33 mouse cellular contexts compared by ENCODE assay signal in genomic region chr4:148601871-148602270, GRCm38 (mm10). TPM values are rescaled to one million over a fixed set of nuclear protein-coding genes. Genes with fewer than 3 reads are reported as not detected.
A peak's percentile ranks its signal among the peaks of the same experiment; 100 is the strongest.
DNase-seq lines count a peak whose midpoint lies in the region; ATAC-seq and TF ChIP-seq lines count a peak whose summit lies in the region.
"Had no signal": no experiment of that assay in that cellular context is flagged by ENCODE, and none has a peak within 500 bp of the region (broad histone marks: within the 10 kb centered on the region; RNA-seq: fewer than 3 reads in every experiment).

No protein-coding gene starts in this region.

- H3K4me2 ChIP-seq in liver, embryonic 15.5 days, result no peak overlapping the region
- H3K4me2 ChIP-seq: forebrain, embryonic 13.5 days; heart, embryonic 12.5 days; heart, embryonic 15.5 days; hindbrain, embryonic 14.5 days had no signal

- H3K9ac ChIP-seq in liver, embryonic 15.5 days, result no peak overlapping the region
- H3K9ac ChIP-seq in ES-Bruce4 (ENCODE audit: low read depth, poor library complexity, severe bottlenecking), result peak overlapping the region; percentile 15; the same call in 1 of the 2 replicates
- H3K9ac ChIP-seq: forebrain, embryonic 13.5 days; heart, embryonic 12.5 days; heart, embryonic 15.5 days; hindbrain, embryonic 14.5 days had no signal

- no peak for TF ChIP-seq POLR2A in ES-Bruce4 (IDR thresholded peaks at IDR 0.05; ENCODE audit: insufficient read depth, low read length)

- no peak for TF ChIP-seq CTCF in layer of hippocampus, adult 2 months (conservative IDR thresholded peaks at IDR 0.05)
- TF ChIP-seq CTCF in ES-Bruce4 (IDR thresholded peaks at IDR 0.05; ENCODE audit: low read depth, low read length), result no peak

- no peak overlapping the region for H3K4me3 ChIP-seq in layer of hippocampus, adult 2 months
- H3K4me3 ChIP-seq in liver, embryonic 15.5 days (replicated peaks), result no peak overlapping the region
- no peak overlapping the region for H3K4me3 ChIP-seq in ES-Bruce4 (ENCODE audit: low read depth, low read length)
- H3K4me3 ChIP-seq in brown adipose tissue, adult 24 weeks (ENCODE audit: insufficient read depth, low read depth, low read length), result no peak overlapping the region
- H3K4me3 ChIP-seq in embryonic facial prominence, embryonic 10.5 days, result no peak overlapping the region
- H3K4me3 ChIP-seq: forebrain, embryonic 10.5 days; forebrain, embryonic 13.5 days; heart, embryonic 12.5 days; heart, embryonic 15.5 days; hindbrain, embryonic 10.5 days had no signal

- H3K27me3 ChIP-seq in liver, embryonic 15.5 days, result no peaks in the 10 kb centered on the region
- H3K27me3 ChIP-seq in ES-Bruce4 (ENCODE audit: control insufficient read depth, insufficient read depth, low read length, poor library complexity, severe bottlenecking), result no peaks in the 10 kb centered on the region
- no peaks in the 10 kb centered on the region for H3K27me3 ChIP-seq in embryonic facial prominence, embryonic 10.5 days (replicated peaks; ENCODE audit: low read depth, poor library complexity, severe bottlenecking)
- H3K27me3 ChIP-seq: forebrain, embryonic 13.5 days; heart, embryonic 12.5 days; heart, embryonic 15.5 days; Patski had no signal

- 0 out of 2 replicates have a peak, but pooled peaks have one; percentile 3 for TF ChIP-seq EP300 in ES-Bruce4 (IDR thresholded peaks at IDR 0.05; ENCODE audit: insufficient read depth, low read depth, low read length)

- peaks cover 25% of the 10 kb centered on the region for H3K4me1 ChIP-seq in liver, embryonic 15.5 days (replicated peaks)
- peaks cover 17% of the 10 kb centered on the region for H3K4me1 ChIP-seq in ES-Bruce4 (ENCODE audit: control insufficient read depth, insufficient read depth, low read length)
- no peaks in the 10 kb centered on the region for H3K4me1 ChIP-seq in brown adipose tissue, adult 24 weeks (ENCODE audit: control insufficient read depth, insufficient read depth, insufficient read length, low read length)
- peaks cover 8% of the 10 kb centered on the region for H3K4me1 ChIP-seq in embryonic facial prominence, embryonic 10.5 days
- H3K4me1 ChIP-seq: forebrain, embryonic 13.5 days; heart, embryonic 12.5 days; heart, embryonic 15.5 days had no signal

- no peaks in the 10 kb centered on the region for H3K9me3 ChIP-seq in liver, embryonic 15.5 days (replicated peaks)
- no peaks in the 10 kb centered on the region for H3K9me3 ChIP-seq in ES-Bruce4 (replicated peaks; ENCODE audit: control insufficient read depth, insufficient read depth, low read length, poor library complexity, severe bottlenecking)
- peaks cover 6% of the 10 kb centered on the region; the same call in 1 of the 2 replicates for H3K9me3 ChIP-seq in embryonic facial prominence, embryonic 10.5 days
- H3K9me3 ChIP-seq: forebrain, embryonic 13.5 days; heart, embryonic 15.5 days; hindbrain, embryonic 10.5 days had no signal

- WGBS in liver, embryonic 15.5 days (ENCODE audit: insufficient replicate concordance), result 40% methylated on average over 4 of the region's 4 CpGs
- WGBS in embryonic facial prominence, embryonic 10.5 days, result 87% methylated on average over 4 of the region's 4 CpGs

- H3K27ac ChIP-seq in layer of hippocampus, adult 2 months, result 0 out of 2 replicates have a peak overlapping the region, but pooled peaks have one; percentile 15
- 0 out of 2 replicates have a peak overlapping the region, but pooled peaks have one; percentile 35 for H3K27ac ChIP-seq in liver, embryonic 15.5 days (replicated peaks)
- H3K27ac ChIP-seq in ES-Bruce4 (ENCODE audit: insufficient read depth, low read length), result peak overlapping the region; percentile 73
- H3K27ac ChIP-seq in brown adipose tissue, adult 24 weeks (replicated peaks; ENCODE audit: low read depth, low read length), result peak overlapping the region; percentile 61; the same call in 1 of the 2 replicates
- H3K27ac ChIP-seq in embryonic facial prominence, embryonic 10.5 days (replicated peaks), result no peak overlapping the region
- H3K27ac ChIP-seq: forebrain, embryonic 10.5 days; forebrain, embryonic 13.5 days; heart, embryonic 15.5 days; hindbrain, embryonic 10.5 days; hindbrain, embryonic 14.5 days; hindbrain, postnatal 0 days had no signal

- ATAC-seq in liver, embryonic 15.5 days (ENCODE audit: insufficient read depth), result no peak
- ATAC-seq: forebrain, embryonic 13.5 days; forebrain, embryonic 16.5 days; hindbrain, postnatal 0 days; inflammation-experienced regulatory T-cells, adult 6 months; Patski had no signal

- H3K36me3 ChIP-seq in liver, embryonic 15.5 days (replicated peaks), result peaks cover 25% of the 10 kb centered on the region
- H3K36me3 ChIP-seq in ES-Bruce4 (ENCODE audit: control insufficient read depth, insufficient read depth, low read length, poor library complexity, severe bottlenecking), result peaks cover 3% of the 10 kb centered on the region; the same call in 1 of the 2 replicates
- peaks cover 41% of the 10 kb centered on the region for H3K36me3 ChIP-seq in embryonic facial prominence, embryonic 10.5 days (replicated peaks)

- DNase-seq in layer of hippocampus, adult 2 months (ENCODE audit: low spot score in 2 of 2), result no peak
- DNase-seq in layer of hippocampus, adult 11-12 months (ENCODE audit: low spot score), result no peak
- DNase-seq in liver, result no peak
- no peak for DNase-seq in embryonic facial prominence, embryonic 10.5 days (ENCODE audit: low spot score)
- DNase-seq: adrenal gland, adult 2 months; adrenal gland, postnatal 14 days; B cell, adult 2 months; cerebellum, adult 11-12 months; cerebellum, adult 8-10 months; cerebellum, postnatal 10 days; cerebellum, postnatal 36 days; embryo, embryonic 11 days; gastrocnemius, postnatal 10 days; gastrocnemius, postnatal 36 days; heart, postnatal 10 days; heart, postnatal 36 days had no signal

RNA-seq across cellular contexts. Expression of gene Masp2, which starts 0.5 kb away (rescaled TPM):
- total RNA-seq in layer of hippocampus, adult 2 months (2021), result 1 to 10 TPM; 3.8 to 5.4 TPM
- polyA plus RNA-seq in liver, embryonic 15.5 days (2015; fragmentation: Nextera tagmentation; extraction: Ambion mirVana), result 44.5 and 56.0 TPM in 2 replicates
- polyA plus RNA-seq in ES-Bruce4 (2011; ENCODE audit: insufficient read depth, insufficient read length, low read depth, missing spikeins), result 2.6 TPM in 2 replicates
- polyA plus RNA-seq in brown adipose tissue, adult 24 weeks (2012; ENCODE audit: insufficient read depth, insufficient read length, missing spikeins), result not detected in 2 replicates
- polyA plus RNA-seq in embryonic facial prominence, embryonic 10.5 days (2016; fragmentation: Nextera tagmentation; extraction: Ambion mirVana), result 0.35 TPM in 1 of 2 replicates, not detected in the other
- polyA plus RNA-seq: embryonic facial prominence, embryonic 11.5 days; forebrain, embryonic 10.5 days; heart, embryonic 15.5 days had no signal

RNA-seq across cellular contexts. Expression of gene Srm, which starts 10.6 kb away (rescaled TPM):
- 10 to 100 TPM; 68.1 to 70.2 TPM for total RNA-seq in layer of hippocampus, adult 2 months (2021)
- polyA plus RNA-seq in liver, embryonic 15.5 days (2015; fragmentation: Nextera tagmentation; extraction: Ambion mirVana), result 128 and 137 TPM in 2 replicates
- polyA plus RNA-seq in ES-Bruce4 (2011; ENCODE audit: insufficient read depth, insufficient read length, low read depth, missing spikeins), result 131 and 143 TPM in 2 replicates
- polyA plus RNA-seq in brown adipose tissue, adult 24 weeks (2012; ENCODE audit: insufficient read depth, insufficient read length, missing spikeins), result 21.4 and 25.8 TPM in 2 replicates
- 248 and 267 TPM in 2 replicates for polyA plus RNA-seq in embryonic facial prominence, embryonic 10.5 days (2016; fragmentation: Nextera tagmentation; extraction: Ambion mirVana)

RNA-seq across cellular contexts. Expression of gene Tardbp, which starts 24.9 kb away (rescaled TPM):
- 100 to 1,000 TPM; 233 to 237 TPM for total RNA-seq in layer of hippocampus, adult 2 months (2021)
- polyA plus RNA-seq in liver, embryonic 15.5 days (2015; fragmentation: Nextera tagmentation; extraction: Ambion mirVana), result 126 and 128 TPM in 2 replicates
- 742 and 797 TPM in 2 replicates for polyA plus RNA-seq in ES-Bruce4 (2011; ENCODE audit: insufficient read depth, insufficient read length, low read depth, missing spikeins)
- polyA plus RNA-seq in brown adipose tissue, adult 24 weeks (2012; ENCODE audit: insufficient read depth, insufficient read length, missing spikeins), result 132 and 193 TPM in 2 replicates
- polyA plus RNA-seq in embryonic facial prominence, embryonic 10.5 days (2016; fragmentation: Nextera tagmentation; extraction: Ambion mirVana), result 450 and 455 TPM in 2 replicates

RNA-seq across cellular contexts. Expression of gene Gm572, which starts 41.2 kb away (rescaled TPM):
- not detected for total RNA-seq in layer of hippocampus, adult 2 months (2021)
- polyA plus RNA-seq in liver, embryonic 15.5 days (2015; fragmentation: Nextera tagmentation; extraction: Ambion mirVana), result not detected in 2 replicates
- 0.49 TPM in 1 of 2 replicates, not detected in the other for polyA plus RNA-seq in ES-Bruce4 (2011; ENCODE audit: insufficient read depth, insufficient read length, low read depth, missing spikeins)
- polyA plus RNA-seq in brown adipose tissue, adult 24 weeks (2012; ENCODE audit: insufficient read depth, insufficient read length, missing spikeins), result not detected in 2 replicates
- polyA plus RNA-seq in embryonic facial prominence, embryonic 10.5 days (2016; fragmentation: Nextera tagmentation; extraction: Ambion mirVana), result not detected in 2 replicates
- total RNA-seq: adrenal gland, adult 2 months; adrenal gland, postnatal 14 days; G1E; granulocyte monocyte progenitor cell, adult 5-6 weeks; hindbrain, postnatal 0 days had no signal
- polyA plus RNA-seq: cortical plate, adult 2 months; embryonic facial prominence, embryonic 11.5 days; forebrain, embryonic 10.5 days; forebrain, embryonic 13.5 days; forebrain, embryonic 16.5 days; G1E; hindbrain, embryonic 10.5 days; hindbrain, embryonic 14.5 days; hindbrain, postnatal 0 days; inflammation-experienced regulatory T-cells, adult 6 months; Patski had no signal

RNA-seq across cellular contexts. Expression of gene Exosc10, which starts 43.6 kb away (rescaled TPM):
- 10 to 100 TPM; 49.0 to 56.8 TPM for total RNA-seq in layer of hippocampus, adult 2 months (2021)
- polyA plus RNA-seq in liver, embryonic 15.5 days (2015; fragmentation: Nextera tagmentation; extraction: Ambion mirVana), result 31.9 and 34.1 TPM in 2 replicates
- polyA plus RNA-seq in ES-Bruce4 (2011; ENCODE audit: insufficient read depth, insufficient read length, low read depth, missing spikeins), result 52.8 and 53.9 TPM in 2 replicates
- 18.8 and 32.4 TPM in 2 replicates for polyA plus RNA-seq in brown adipose tissue, adult 24 weeks (2012; ENCODE audit: insufficient read depth, insufficient read length, missing spikeins)
- polyA plus RNA-seq in embryonic facial prominence, embryonic 10.5 days (2016; fragmentation: Nextera tagmentation; extraction: Ambion mirVana), result 98.8 and 108 TPM in 2 replicates

Comparison
In these comparisons a context has a peak if more than half of its experiments do, and no peak if none do; other contexts are left out.
1. RNA of gene Masp2, which starts 0.5 kb away (polyA plus RNA-seq): 44.5 to 56.0 TPM in liver, embryonic 15.5 days; 2.6 TPM in ES-Bruce4, not detected in brown adipose tissue, adult 24 weeks and 0.35 TPM in embryonic facial prominence, embryonic 10.5 days; every median in the first group is over 10 times any median in the second.